Mouse (Mus musculus) liver, embryonic 15.5 days (tissue): ENCODE measurements around the gene Wdr26. TPM values are rescaled to one million over a fixed set of nuclear protein-coding genes. Genes with fewer than 3 reads are reported as not detected.

Experiments
- ATAC-seq: fragments of 200-750 bp; cut with Nextera tagmentation; 2 replicates; pipeline ENCODE4 v1.8.0; 2017; ENCODE audit warnings: moderate number of reproducible peaks, mild to moderate bottlenecking, moderate library complexity; ENCODE audit not compliant: insufficient read depth
- H3K27ac ChIP-seq: fragments of 300-500 bp; sonication (generic); replicated peaks from 2 replicates; pipeline ENCODE4 v1.5.1; 2015; ENCODE audit warnings: mild to moderate bottlenecking, inconsistent platforms
- H3K27me3 ChIP-seq: fragments of 300-500 bp; sonication (generic); 2 replicates; pipeline ENCODE4 v1.6.1; 2015; ENCODE audit warnings: mild to moderate bottlenecking, inconsistent platforms
- H3K36me3 ChIP-seq: fragments of 300-500 bp; sonication (generic); replicated peaks from 2 replicates; pipeline ENCODE4 v1.6.1; 2015; ENCODE audit warnings: moderate library complexity, mild to moderate bottlenecking, inconsistent platforms
- H3K4me1 ChIP-seq: fragments of 300-500 bp; sonication (generic); replicated peaks from 2 replicates; pipeline ENCODE4 v1.6.1; 2015; ENCODE audit warnings: inconsistent platforms
- H3K4me2 ChIP-seq: fragments of 300-500 bp; sonication (generic); 2 replicates; pipeline ENCODE4 v1.6.1; 2015; ENCODE audit warnings: moderate library complexity, mild to moderate bottlenecking, inconsistent platforms
- H3K4me3 ChIP-seq: fragments of 300-500 bp; sonication (generic); replicated peaks from 2 replicates; pipeline ENCODE4 v1.5.1; 2015; ENCODE audit warnings: mild to moderate bottlenecking, inconsistent platforms
- H3K9ac ChIP-seq: fragments of 300-500 bp; sonication (generic); 2 replicates; pipeline ENCODE4 v1.6.1; 2015; ENCODE audit warnings: moderate library complexity, mild to moderate bottlenecking, inconsistent platforms
- H3K9me3 ChIP-seq: fragments of 300-500 bp; sonication (generic); replicated peaks from 2 replicates; pipeline ENCODE4 v1.6.1; 2016; ENCODE audit warnings: inconsistent platforms
- WGBS: fragments of 180-500 bp; shearing (Covaris S2); methylation state at CpG from one replicate; pipeline ENCODE4 v1.1.7; 2015; ENCODE audit warnings: mixed read lengths; ENCODE audit not compliant: insufficient replicate concordance; 5-methylcytosine and 5-hydroxymethylcytosine counted together
- polyA plus RNA-seq: library from polyadenylated mRNA; unstranded; fragments of >200 nt; fragmentation: Nextera tagmentation; extraction: Ambion mirVana; gene quantifications from 2 replicates; pipeline ENCODE4 v1.2.1, GENCODE M21; 2015

Gene Wdr26
- polyA plus RNA-seq, 1 experiment from 2014 or later: 45.0 TPM

DNA sequence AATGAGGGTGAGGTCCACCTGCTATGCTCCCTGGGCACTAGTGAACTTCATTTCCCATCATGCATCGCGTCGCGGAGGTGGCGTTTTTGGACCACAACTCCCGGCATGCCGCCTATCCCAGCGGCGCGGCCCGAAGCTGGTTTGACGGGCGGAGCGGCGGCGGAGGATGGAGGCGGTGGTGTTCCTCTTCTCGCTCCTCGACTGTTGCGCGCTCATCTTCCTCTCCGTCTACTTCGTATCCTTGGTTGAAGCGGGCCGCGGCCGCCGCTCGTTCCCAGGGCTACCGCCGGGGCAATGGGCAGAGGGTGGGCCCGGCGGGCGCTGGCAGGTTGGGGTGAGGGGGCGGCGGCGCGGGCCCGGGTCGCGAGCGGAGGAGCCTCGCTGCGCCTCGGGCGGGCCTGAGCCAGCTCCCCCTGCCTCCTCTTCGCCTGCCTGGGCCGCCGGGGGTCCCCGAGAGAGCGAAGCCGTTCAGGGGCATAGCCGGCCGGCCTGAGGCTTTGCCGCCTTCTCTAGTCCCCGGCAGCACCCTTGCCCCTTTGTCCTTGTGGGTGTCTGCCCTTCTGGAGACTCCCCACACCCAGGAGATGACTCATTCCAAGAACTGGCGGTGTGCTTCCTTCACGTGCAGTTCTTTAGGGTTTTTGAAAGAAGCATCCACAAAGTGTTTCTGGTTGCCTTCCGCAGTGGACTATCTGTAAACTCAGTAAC, 60.8 kb downstream of the Wdr26 start:
- peak; percentile 87 for ATAC-seq
- WGBS: under 1% methylated on average over 59 of the region's 59 CpGs

DNA sequence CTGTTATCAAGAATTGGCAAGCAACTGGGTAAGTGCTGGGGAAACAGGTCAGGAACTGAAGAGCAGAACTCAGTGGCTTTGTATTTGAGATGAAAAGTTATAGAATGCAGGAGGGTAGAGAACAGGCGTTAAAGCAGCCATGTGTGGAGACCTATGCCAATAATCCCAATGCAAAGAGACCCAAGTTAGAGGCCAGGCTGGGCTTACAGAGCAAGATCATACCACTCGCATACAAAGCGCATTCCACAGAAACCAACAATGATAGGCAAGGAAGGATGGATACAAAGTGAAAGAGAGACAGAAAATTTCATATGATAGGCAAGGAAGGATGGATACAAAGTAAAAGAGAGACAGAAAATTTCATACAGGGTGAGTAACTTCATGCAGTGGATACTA, 61.4 kb downstream of the Wdr26 start:
- WGBS: 71% methylated on average over 3 of the region's 3 CpGs
- Histone ChIP-seq H3K4me3 (peak overlapping the region; percentile 96), H3K27ac (peak overlapping the region; percentile 85), H3K4me2 (peak overlapping the region; percentile 92), H3K36me3 (peaks cover 18% of the 10 kb centered on the region), H3K9me3 (no peaks in the 10 kb centered on the region), H3K4me1 (peaks cover 62% of the 10 kb centered on the region), H3K27me3 (no peaks in the 10 kb centered on the region), H3K9ac (no peak overlapping the region)
- ATAC-seq: no peak

More for the DNA sequence above, 60.8 kb downstream of the Wdr26 start:
- Histone ChIP-seq H3K4me1 (peaks cover 57% of the 10 kb centered on the region), H3K9ac (peak overlapping the region; percentile 96), H3K36me3 (peaks cover 23% of the 10 kb centered on the region), H3K9me3 (no peaks in the 10 kb centered on the region), H3K27me3 (no peaks in the 10 kb centered on the region), H3K27ac (peak overlapping the region; percentile 85), H3K4me2 (peak overlapping the region; percentile 92), H3K4me3 (peak overlapping the region; percentile 96)

DNA sequence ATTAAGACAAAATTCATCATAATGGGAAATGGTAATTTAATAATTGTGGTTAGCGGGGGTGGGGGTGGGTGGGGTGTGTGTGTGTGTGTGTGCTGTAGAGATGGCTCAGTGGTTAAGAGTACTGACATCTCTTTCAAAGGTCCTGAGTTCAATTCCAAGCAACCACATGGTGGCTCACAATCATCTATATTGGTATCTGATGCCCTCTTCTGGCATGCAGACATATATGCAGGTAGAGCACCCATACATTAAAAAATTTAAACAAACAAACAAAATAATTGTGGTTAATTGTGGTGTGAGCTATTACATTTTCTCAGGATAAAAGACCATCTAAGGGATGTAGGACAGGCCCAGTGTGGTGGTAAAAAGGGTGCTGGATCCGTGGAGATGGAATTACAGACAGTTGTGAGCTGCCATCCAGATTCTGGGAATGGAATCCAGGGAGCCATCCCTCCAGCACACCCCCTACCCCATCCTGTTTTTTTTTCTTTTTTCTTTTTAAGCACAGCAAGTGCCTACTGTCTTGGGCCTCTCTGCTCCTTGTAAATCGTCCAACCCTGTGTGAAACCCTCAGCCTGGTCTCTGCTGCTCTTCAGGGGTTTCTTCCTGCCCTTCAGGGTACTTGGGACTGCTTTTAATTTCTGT, 62.3 kb downstream of the Wdr26 start:
- Histone ChIP-seq H3K27me3 (no peaks in the 10 kb centered on the region), H3K4me3 (no peak overlapping the region), H3K36me3 (0 out of 2 replicates have a peak, but pooled peaks cover 9% of the 10 kb centered on the region), H3K4me1 (peaks cover 67% of the 10 kb centered on the region), H3K27ac (peak overlapping the region; percentile 85; the same call in 1 of the 2 replicates), H3K4me2 (peak overlapping the region; percentile 56), H3K9ac (no peak overlapping the region), H3K9me3 (no peaks in the 10 kb centered on the region)
- WGBS: 59% methylated on average over 3 of the region's 3 CpGs
- ATAC-seq: no peak

DNA sequence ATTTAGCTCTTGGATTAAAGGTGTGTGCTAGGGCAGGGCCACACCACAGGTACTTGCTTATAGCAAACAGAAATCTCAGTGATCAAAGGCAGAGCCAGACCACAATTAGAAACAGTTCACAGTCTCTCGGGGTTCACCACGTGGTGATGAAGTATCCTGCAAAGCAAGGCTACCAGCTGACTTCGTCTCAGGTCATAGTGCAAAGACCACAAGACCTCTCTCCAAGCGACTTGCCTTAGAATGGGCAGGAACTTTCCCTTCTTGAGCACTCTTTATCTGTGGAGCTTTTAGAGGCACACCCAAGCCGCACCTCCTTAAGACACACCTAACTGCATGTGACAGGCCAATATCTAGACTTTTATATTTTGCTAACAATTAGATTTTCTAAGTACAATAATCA, 63.3 kb downstream of the Wdr26 start:
- 0 out of 2 replicates have a peak, but pooled peaks have one; percentile 21 for ATAC-seq

DNA sequence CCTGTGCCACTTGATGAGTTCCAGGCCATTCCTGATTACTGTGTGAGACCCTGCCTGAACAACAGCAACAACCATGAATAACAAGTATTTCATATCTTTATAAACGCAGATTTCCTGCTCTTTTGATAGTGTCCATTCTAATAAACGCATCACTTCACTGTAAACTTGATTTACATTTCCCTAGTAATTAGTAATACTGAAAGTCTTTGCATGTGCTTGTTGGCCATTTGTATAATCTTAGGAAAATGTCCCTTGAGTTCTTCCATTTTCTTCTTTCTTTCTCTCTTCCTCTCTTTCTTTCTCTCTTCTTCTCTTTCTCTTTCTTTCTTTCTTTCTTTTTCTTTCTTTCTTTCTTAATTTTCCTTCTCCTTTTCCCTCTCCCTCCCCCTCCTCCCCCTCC, 65.6 kb downstream of the Wdr26 start:
- H3K27ac ChIP-seq: no peak overlapping the region; the same call in 1 of the 2 replicates
- H3K9me3 ChIP-seq: no peaks in the 10 kb centered on the region
- no peak for ATAC-seq
- peaks cover 65% of the 10 kb centered on the region for H3K4me1 ChIP-seq
- H3K36me3 ChIP-seq: peaks cover 6% of the 10 kb centered on the region
- WGBS: 47% methylated on average over 2 of the region's 2 CpGs
- peak overlapping the region; percentile 80 for H3K4me2 ChIP-seq
- H3K9ac ChIP-seq: peak overlapping the region; percentile 41
- H3K27me3 ChIP-seq: no peaks in the 10 kb centered on the region
- H3K4me3 ChIP-seq: peak overlapping the region; percentile 79

More for the DNA sequence above, 63.3 kb downstream of the Wdr26 start:
- Histone ChIP-seq H3K4me3 (peak overlapping the region; percentile 9), H3K36me3 (0 out of 2 replicates have a peak, but pooled peaks cover 3% of the 10 kb centered on the region), H3K27me3 (no peaks in the 10 kb centered on the region), H3K9ac (peak overlapping the region; percentile 26; the same call in 1 of the 2 replicates), H3K27ac (peak overlapping the region; percentile 85), H3K4me1 (peaks cover 68% of the 10 kb centered on the region), H3K9me3 (no peaks in the 10 kb centered on the region), H3K4me2 (peak overlapping the region; percentile 56)
- 21% methylated on average over 5 of the region's 5 CpGs for WGBS

DNA sequence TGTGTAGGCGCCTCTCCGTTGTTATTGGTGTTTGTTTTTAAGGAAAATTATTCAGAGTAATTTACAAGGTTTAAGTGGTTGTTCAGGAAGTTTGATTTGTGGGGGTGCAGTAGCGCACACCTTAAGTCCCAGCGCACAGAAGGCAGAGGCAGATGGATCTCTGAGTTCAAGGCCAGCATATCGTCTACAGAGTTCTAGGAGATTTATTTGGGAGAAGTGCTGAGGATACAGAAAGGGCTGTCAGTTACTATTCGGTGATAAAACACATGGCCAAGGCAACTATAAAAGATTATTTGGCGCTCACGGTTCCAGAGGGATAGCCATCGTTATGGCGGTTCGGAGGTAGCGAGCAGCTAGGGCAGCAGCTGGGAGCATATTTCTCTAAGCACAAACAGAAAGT, 66.8 kb downstream of the Wdr26 start:
- peaks cover 57% of the 10 kb centered on the region for H3K4me1 ChIP-seq
- H3K4me2 ChIP-seq: peak overlapping the region; percentile 80
- no peaks in the 10 kb centered on the region for H3K9me3 ChIP-seq
- H3K27me3 ChIP-seq: no peaks in the 10 kb centered on the region
- ATAC-seq: no peak
- 10% methylated on average over 12 of the region's 12 CpGs for WGBS
- H3K9ac ChIP-seq: peak overlapping the region; percentile 79
- H3K36me3 ChIP-seq: peaks cover 18% of the 10 kb centered on the region
- peak overlapping the region; percentile 79 for H3K4me3 ChIP-seq
- peak overlapping the region; percentile 95 for H3K27ac ChIP-seq

DNA sequence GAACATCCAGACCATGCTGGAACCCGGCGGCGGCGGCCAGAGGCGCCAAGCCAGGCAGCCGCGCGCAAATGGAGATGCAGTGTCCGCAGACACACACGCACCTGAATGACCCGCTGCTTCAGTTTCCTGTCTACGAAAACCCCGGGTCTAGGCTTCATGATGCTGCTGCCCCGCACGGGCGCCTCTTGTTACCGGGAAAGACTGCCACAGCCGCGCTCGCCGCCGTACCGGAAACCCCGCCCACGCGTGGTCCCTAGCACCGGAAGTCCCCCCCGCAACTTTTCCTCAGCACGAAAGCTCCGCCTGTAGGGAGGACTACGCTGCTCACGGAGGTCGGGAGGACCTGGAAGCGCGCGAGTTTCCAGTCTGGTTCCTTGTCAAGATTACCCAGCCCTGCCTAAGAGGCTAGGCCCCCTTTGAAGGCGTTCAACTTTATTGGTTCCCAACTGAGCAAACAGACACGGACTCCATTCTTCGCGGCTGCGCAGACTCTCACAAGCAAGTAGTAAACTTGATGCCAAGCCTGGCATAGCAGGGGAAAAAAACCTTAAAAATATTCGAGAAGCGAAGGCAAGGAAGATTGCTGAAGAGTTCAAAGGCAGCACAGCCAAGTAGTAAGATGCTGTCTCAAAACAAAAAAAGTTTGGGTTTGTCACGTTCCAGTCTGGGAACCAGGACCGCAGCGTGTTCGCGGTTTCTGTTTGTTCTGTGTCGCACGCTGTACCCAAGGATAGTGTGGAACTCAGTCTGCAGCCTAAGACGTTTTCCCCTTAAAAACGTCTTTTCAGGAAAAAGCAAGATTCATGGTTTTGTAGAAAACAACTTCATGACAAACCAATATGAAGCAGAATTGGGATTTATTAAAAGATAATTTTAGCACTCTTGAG, 67.6 kb downstream of the Wdr26 start, which contains the start of the genes Nvl and Cnih4:
TSS of gene Nvl (minus strand) at position 255 of the 887 bp plus-strand sequence.
TSS of gene Cnih4 (plus strand) at position 744 of the 887 bp plus-strand sequence.
- peak within 1 kb of the TSS; percentile 79 for H3K9ac ChIP-seq
- ATAC-seq: peak; percentile 94
- peak within 1 kb of the TSS; percentile 95 for H3K27ac ChIP-seq
- peak within 1 kb of the TSS; percentile 80 for H3K4me2 ChIP-seq
- peaks cover 50% of the 10 kb centered on the region for H3K4me1 ChIP-seq
- peak within 1 kb of the TSS; percentile 79 for H3K4me3 ChIP-seq
- H3K9me3 ChIP-seq: no peaks in the 10 kb centered on the region
- under 1% methylated on average over 52 of the region's 52 CpGs for WGBS
- peaks cover 26% of the 10 kb centered on the region for H3K36me3 ChIP-seq
- H3K27me3 ChIP-seq: no peaks in the 10 kb centered on the region

DNA sequence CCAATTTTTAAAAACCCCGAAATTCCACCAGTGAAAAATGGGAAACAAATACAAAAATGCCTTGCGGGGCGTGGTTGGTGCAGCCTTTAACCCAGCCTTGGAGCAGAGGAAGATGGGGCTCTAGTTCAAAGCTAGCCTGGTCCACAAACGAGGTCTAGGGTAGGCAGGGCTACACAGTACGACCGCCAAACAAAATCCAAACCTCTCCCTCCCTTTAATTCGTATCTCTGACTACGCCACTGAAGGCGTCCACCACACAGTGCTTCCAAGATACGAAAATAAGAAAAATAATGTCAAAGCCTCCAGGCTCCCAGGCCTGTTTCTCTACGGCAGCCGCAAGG, 68.2 kb downstream of the Wdr26 start:
- ATAC-seq: peak; percentile 32
- peak overlapping the region; percentile 79 for H3K9ac ChIP-seq
- no peaks in the 10 kb centered on the region for H3K27me3 ChIP-seq
- peak overlapping the region; percentile 80 for H3K4me2 ChIP-seq
- peaks cover 44% of the 10 kb centered on the region for H3K4me1 ChIP-seq
- H3K27ac ChIP-seq: peak overlapping the region; percentile 95
- H3K4me3 ChIP-seq: peak overlapping the region; percentile 79
- WGBS: 0% methylated on average over 12 of the region's 12 CpGs
- no peaks in the 10 kb centered on the region for H3K9me3 ChIP-seq
- H3K36me3 ChIP-seq: peaks cover 30% of the 10 kb centered on the region

DNA sequence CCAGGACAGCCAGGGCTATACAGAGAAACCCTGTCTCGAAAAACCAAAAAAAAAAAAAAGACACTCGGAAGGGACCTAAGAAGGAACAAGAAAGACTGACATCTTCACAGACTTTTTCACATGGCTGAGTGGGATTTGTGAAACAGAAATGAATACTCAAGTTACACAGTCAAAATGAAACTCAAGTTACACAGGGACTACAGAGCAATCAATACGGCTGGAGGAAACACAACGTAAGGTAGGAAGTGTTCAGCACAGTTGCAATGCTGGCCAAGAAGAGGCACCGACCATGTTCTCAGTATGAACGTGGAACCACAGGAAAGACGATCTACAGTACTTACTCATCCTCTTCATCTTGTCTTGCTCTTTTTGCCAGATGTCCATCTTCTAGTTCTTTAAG, 73.1 kb downstream of the Wdr26 start:
- Histone ChIP-seq H3K36me3 (peaks cover 69% of the 10 kb centered on the region), H3K27me3 (no peaks in the 10 kb centered on the region), H3K4me1 (peaks cover 13% of the 10 kb centered on the region), H3K4me3 (no peak overlapping the region), H3K9ac (no peak overlapping the region), H3K4me2 (no peak overlapping the region), H3K27ac (no peak overlapping the region), H3K9me3 (no peaks in the 10 kb centered on the region)
- WGBS: 82% methylated on average over 7 of the region's 7 CpGs
- ATAC-seq: no peak

DNA sequence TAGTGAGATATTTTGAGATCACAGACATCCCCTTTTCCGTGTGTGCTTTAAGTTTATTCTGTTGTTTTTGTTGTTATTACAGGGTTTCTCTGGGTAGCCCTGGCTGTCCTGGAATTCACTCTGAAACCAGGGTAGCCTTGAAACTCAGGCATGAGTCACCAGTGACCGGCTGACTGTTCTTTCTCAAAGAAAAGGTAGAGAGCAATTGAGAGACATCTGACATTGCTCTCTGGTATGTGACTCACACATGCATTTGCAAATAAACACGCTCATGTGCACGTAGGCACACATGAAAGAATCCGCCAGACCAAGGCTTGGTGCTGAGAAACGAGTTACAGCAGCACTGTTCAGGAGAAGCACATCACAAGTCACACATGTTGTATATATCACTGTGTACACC, 79.9 kb downstream of the Wdr26 start:
- Histone ChIP-seq H3K9me3 (no peaks in the 10 kb centered on the region), H3K4me2 (no peak overlapping the region), H3K36me3 (peaks cover 87% of the 10 kb centered on the region), H3K27ac (no peak overlapping the region), H3K4me1 (no peaks in the 10 kb centered on the region), H3K27me3 (no peaks in the 10 kb centered on the region), H3K4me3 (no peak overlapping the region), H3K9ac (no peak overlapping the region)
- ATAC-seq: no peak
- 77% methylated on average over 6 of the region's 6 CpGs for WGBS
